Mouse (Mus musculus) adrenal gland, postnatal 14 days (tissue): ENCODE results near the gene Olfr693. TPM values are rescaled to one million over a fixed set of nuclear protein-coding genes. Genes with fewer than 3 reads are reported as not detected.
"Not testable (repeated sequence)": the region's sequence is repeated elsewhere in the genome, so short reads cannot be mapped to it uniquely, and the experiment has no call there.

Experiments
- DNase-seq: peaks from one replicate; pipeline ENCODE4 v3.0.0; 2021; ENCODE audit warnings: mixed read lengths
- long read RNA-seq, 2 experiments: library from polyadenylated mRNA; stranded (forward); transcript quantifications; one replicate each; pipeline ENCODE4 v2.0.0; 2021
- total RNA-seq: library from RNA; stranded (reverse); gene quantifications from 2 replicates; pipeline ENCODE4 v1.2.3, GENCODE M21; 2021

Olfr693 gene
- not detected in 2 replicates for total RNA-seq
- long read RNA-seq, experiment 1: 0 reads
- long read RNA-seq, experiment 2: 0 reads

DNA sequence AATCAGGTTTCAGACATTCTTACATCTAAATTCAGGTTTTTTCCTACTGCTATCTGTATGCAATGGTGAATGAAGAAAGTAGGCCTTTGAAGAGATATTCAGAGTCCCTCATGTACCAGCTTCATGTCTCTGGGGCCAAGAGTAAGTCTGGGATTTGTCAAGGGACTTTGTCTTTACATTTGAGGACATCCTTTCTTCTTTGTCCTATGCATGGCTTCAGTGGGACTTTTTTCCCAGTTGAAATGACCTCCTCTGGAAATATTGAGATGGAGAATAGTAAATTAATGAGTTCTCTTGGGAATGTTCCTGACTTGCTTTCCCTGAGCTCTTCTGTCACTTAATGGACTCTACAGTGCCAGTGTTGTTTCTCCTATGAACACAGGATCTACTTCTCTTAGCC, at the start of gene Olfr693:
Gene Olfr693, minus strand, starts transcription at position 101 of the 400 bp plus-strand sequence.
- no peak for DNase-seq

- DNase-seq: not testable (repeated sequence)
Measured at GRCm38 (mm10) chr7:106725654-106726053, 45.3 kb upstream of the Olfr693 start.

DNA sequence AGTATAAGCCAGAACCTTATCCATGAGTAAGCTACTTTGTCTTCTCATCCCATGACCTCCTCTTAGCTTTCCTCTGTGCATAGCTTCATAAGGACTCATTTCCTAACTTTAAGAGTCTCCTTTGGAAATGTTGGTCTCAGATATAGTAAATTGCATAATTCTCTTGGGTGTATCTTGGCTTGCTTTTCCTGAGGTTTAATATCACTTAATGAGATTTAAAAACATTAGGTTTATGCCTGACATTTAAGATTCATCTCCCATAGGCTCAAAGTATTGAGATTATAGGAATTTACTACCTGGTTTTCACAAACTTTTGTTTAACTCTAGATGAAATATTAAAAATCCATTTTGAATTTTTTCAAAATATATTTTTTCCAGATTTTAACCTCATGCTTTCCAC, 35.9 kb upstream of the Olfr693 start, which contains the start of gene Olfr695:
Gene Olfr695, minus strand, starts transcription at position 101 of the 400 bp plus-strand sequence.
- DNase-seq: no peak

- DNase-seq: no peak
Measured at GRCm38 (mm10) chr7:106711463-106711862, 31.1 kb upstream of the Olfr693 start.

- not testable (repeated sequence) for DNase-seq
Measured at GRCm38 (mm10) chr7:106707705-106708104, 27.3 kb upstream of the Olfr693 start.

GRCm38 (mm10) chr7:106696891-106697290, 16.5 kb upstream of the Olfr693 start:
- no peak for DNase-seq

DNA sequence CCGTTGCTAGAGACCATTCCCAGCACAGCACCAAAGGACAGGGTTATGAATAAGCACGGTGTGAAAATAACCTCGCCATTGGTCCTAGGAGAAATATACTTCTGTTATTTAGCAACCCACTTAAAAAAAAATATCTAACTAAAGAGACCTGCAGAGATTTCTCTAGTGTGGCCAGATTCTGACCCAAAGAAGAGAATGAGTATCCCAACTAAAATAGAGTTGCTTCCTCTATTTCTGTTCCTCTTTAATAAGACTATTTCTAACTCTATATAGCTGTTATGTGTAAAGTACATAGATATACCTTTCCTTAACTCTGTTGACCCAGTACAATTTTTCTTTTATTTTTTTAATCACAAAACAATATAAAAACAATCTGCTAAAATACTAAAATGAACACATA, 12.6 kb upstream of the Olfr693 start:
- DNase-seq: no peak

- DNase-seq: no peak
Measured at GRCm38 (mm10) chr7:106691714-106692113, 11.3 kb upstream of the Olfr693 start, which contains the start of gene Olfr694. Olfr694 (minus strand) TSS chr7:106691814.

DNA sequence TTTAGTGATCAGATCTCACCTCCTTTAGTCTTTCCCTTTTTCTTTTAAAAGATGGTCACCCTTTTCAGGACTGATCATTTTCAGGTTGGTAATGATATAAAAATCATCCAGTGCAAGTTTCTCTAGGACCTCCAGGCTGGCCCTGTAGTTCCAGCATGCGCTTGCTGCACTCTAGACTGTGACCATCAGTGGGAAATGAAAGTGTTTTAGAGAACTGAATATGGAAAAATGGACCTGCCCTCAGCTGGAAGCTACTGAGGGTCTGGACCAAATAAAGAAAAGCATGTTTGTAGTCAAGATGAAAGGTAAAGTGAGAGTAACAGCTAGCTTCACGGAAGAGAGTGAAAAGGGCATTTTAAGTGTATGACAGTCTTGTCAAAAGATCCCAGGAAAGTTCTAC, 5.0 kb upstream of the Olfr693 start:
- no peak for DNase-seq

GRCm38 (mm10) chr7:106652344-106652652, 28.1 kb downstream of the Olfr693 start:
- DNase-seq: no peak

- no peak for DNase-seq
Measured at GRCm38 (mm10) chr7:106651555-106652343, 28.6 kb downstream of the Olfr693 start.

DNA sequence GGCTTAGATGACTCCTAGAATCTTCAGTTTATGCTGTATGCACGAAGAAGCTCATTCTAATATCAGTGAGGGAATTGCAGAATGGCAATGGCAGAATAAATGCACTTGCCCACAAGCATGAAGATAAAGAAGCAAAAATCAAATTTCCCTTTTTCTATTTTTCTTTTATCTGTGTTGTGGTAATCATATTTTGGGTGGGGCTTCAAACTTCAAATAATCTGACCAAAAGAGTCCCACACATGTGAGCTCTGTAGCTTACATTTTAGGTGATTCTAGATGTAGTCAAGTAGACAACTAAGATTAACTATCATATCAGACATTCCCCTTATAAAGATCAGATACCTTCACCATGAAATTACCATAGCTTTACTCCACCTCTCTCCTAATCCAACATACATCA, 30.6 kb downstream of the Olfr693 start:
- DNase-seq: no peak

GRCm38 (mm10) chr7:106645261-106645660, 35.1 kb downstream of the Olfr693 start:
- DNase-seq: no peak

- DNase-seq: no peak
Measured at GRCm38 (mm10) chr7:106644222-106644870, 36.0 kb downstream of the Olfr693 start.

- no peak for DNase-seq
Measured at GRCm38 (mm10) chr7:106640839-106641238, 39.5 kb downstream of the Olfr693 start.

- no peak for DNase-seq
Measured at GRCm38 (mm10) chr7:106635560-106635959, 44.8 kb downstream of the Olfr693 start.

Other genes starting within 250 kb of the Olfr693 start
- not detected in 2 replicates for gene Olfr694, start 11.2 kb upstream of the Olfr693 start, total RNA-seq
- not detected in 2 replicates for gene Olfr695, start 35.8 kb upstream of the Olfr693 start, total RNA-seq
- gene Olfr697, start 61.9 kb upstream of the Olfr693 start, total RNA-seq: not detected in 2 replicates
- not detected in 2 replicates for gene Olfr698, start 74.8 kb upstream of the Olfr693 start, total RNA-seq
- not detected in 2 replicates for gene Olfr699, start 112.6 kb upstream of the Olfr693 start, total RNA-seq
- not detected in 2 replicates for gene Olfr700, start 128.2 kb upstream of the Olfr693 start, total RNA-seq
- not detected in 2 replicates for gene Olfr701, start 133.5 kb upstream of the Olfr693 start, total RNA-seq
- not detected in 2 replicates for gene Olfr702, start 153.3 kb upstream of the Olfr693 start, total RNA-seq
- not detected in 2 replicates for gene Olfr703, start 162.8 kb upstream of the Olfr693 start, total RNA-seq
- not detected in 2 replicates for gene Olfr704, start 182.6 kb upstream of the Olfr693 start, total RNA-seq
- gene Olfr705, start 196.3 kb upstream of the Olfr693 start, total RNA-seq: not detected in 2 replicates
- gene Olfr706, start 207.6 kb upstream of the Olfr693 start, total RNA-seq: not detected in 2 replicates
- gene Olfr707, start 220.7 kb upstream of the Olfr693 start, total RNA-seq: not detected in 2 replicates
- gene Olfr1532-ps1, start 227.4 kb upstream of the Olfr693 start, total RNA-seq: not detected in 2 replicates